Mouse (Mus musculus) liver, embryonic 14.5 days (tissue): Measurements from ENCODE around the gene Ston1.

Experiments used
- CTCF ChIP-seq: IDR thresholded peaks from 2 replicates; pipeline ENCODE4 v1.5.1; 2016; ENCODE audit warnings: antibody characterized with exemption, low read depth, control low read depth
- EP300 ChIP-seq: IDR thresholded peaks from 2 replicates; pipeline ENCODE4 v1.6.1; 2016; ENCODE audit warnings: antibody characterized with exemption, low read depth

DNA sequence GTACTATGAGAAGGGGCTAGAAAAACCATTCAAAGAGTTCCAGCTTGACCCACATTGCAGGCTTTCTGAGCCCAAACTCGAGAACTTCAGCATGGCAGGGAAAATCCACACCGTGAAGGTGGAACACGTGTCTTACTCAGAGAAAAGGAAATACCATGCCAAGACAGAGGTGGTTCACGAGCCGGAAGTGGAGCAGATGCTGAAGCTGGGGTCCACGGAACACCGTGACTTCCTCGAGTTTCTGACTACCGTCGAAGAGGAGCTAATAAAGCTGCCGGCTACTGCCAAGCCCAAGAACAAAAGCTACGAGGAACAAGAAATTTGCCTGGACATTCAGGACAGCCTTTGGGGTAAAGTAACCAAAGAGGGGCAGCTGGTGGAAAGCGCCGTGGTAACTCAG lies 38.6 kb downstream of the Ston1 start:
- no peak for TF ChIP-seq CTCF
- TF ChIP-seq EP300: no peak
